Mouse (Mus musculus): ENCODE data around the gene Gmpr. TPM values are rescaled to one million over a fixed set of nuclear protein-coding genes. Genes with fewer than 3 reads are reported as not detected.

The Gmpr gene
- polyA plus RNA-seq, 1 experiment from 2014 or later, result 19.5 TPM

- Histone ChIP-seq H3K9me3 (ENCODE audit: control insufficient read depth, low read length) (no peaks in the 10 kb centered on the region), H3K4me1 (ENCODE audit: control insufficient read depth, insufficient read depth, low read length) (no peaks in the 10 kb centered on the region), H3K4me2 (no peak overlapping the region), H3K4me3 (ENCODE audit: low read depth, low read length) (no peak overlapping the region), H3K27ac (ENCODE audit: low read depth, low read length) (no peak overlapping the region), H3K9ac (ENCODE audit: low read length) (no peak overlapping the region), H3K27me3 (ENCODE audit: control insufficient read depth, insufficient read depth, low read length) (no peaks in the 10 kb centered on the region), H3K36me3 (ENCODE audit: control insufficient read depth, insufficient read depth, low read length) (no peaks in the 10 kb centered on the region)
- no peak for DNase-seq (ENCODE audit: low spot score, missing footprints)
- 80% methylated on average over 13 of the region's 13 CpGs for WGBS
- ATAC-seq (ENCODE audit: low FRiP score), result no peak
These were observed 38.7 kb downstream of the Gmpr start for GRCm38 (mm10) chr13:45545974-45546373.

- ATAC-seq (ENCODE audit: low FRiP score) (no peak), DNase-seq (ENCODE audit: low spot score, missing footprints) (peak; percentile 19)
These were observed 39.7 kb downstream of the Gmpr start for GRCm38 (mm10) chr13:45546946-45547345.

GRCm38 (mm10) chr13:45547549-45547948 lies 40.3 kb downstream of the Gmpr start:
- H3K4me1 ChIP-seq (ENCODE audit: control insufficient read depth, insufficient read depth, low read length), result no peaks in the 10 kb centered on the region
- H3K36me3 ChIP-seq (ENCODE audit: control insufficient read depth, insufficient read depth, low read length), result no peaks in the 10 kb centered on the region
- H3K4me3 ChIP-seq (ENCODE audit: low read depth, low read length), result no peak overlapping the region
- H3K27ac ChIP-seq (ENCODE audit: low read depth, low read length), result no peak overlapping the region
- DNase-seq (ENCODE audit: low spot score, missing footprints) (no peak), ATAC-seq (ENCODE audit: low FRiP score) (no peak)
- H3K27me3 ChIP-seq (ENCODE audit: control insufficient read depth, insufficient read depth, low read length), result no peaks in the 10 kb centered on the region
- no peak overlapping the region for H3K4me2 ChIP-seq
- 86% methylated on average over 5 of the region's 5 CpGs for WGBS
- H3K9ac ChIP-seq (ENCODE audit: low read length), result no peak overlapping the region
- no peaks in the 10 kb centered on the region for H3K9me3 ChIP-seq (ENCODE audit: control insufficient read depth, low read length)

More at GRCm38 (mm10) chr13:45546946-45547345, 39.7 kb downstream of the Gmpr start:
- Histone ChIP-seq H3K4me2 (no peak overlapping the region), H3K9ac (ENCODE audit: low read length) (no peak overlapping the region), H3K27me3 (ENCODE audit: control insufficient read depth, insufficient read depth, low read length) (no peaks in the 10 kb centered on the region), H3K4me1 (ENCODE audit: control insufficient read depth, insufficient read depth, low read length) (no peaks in the 10 kb centered on the region), H3K9me3 (ENCODE audit: control insufficient read depth, low read length) (no peaks in the 10 kb centered on the region), H3K4me3 (ENCODE audit: low read depth, low read length) (no peak overlapping the region), H3K27ac (ENCODE audit: low read depth, low read length) (no peak overlapping the region), H3K36me3 (ENCODE audit: control insufficient read depth, insufficient read depth, low read length) (no peaks in the 10 kb centered on the region)
- 77% methylated on average over 4 of the region's 4 CpGs for WGBS

- no peaks in the 10 kb centered on the region for H3K4me1 ChIP-seq (ENCODE audit: control insufficient read depth, insufficient read depth, low read length)
- no peaks in the 10 kb centered on the region for H3K36me3 ChIP-seq (ENCODE audit: control insufficient read depth, insufficient read depth, low read length)
- ATAC-seq (ENCODE audit: low FRiP score) (no peak), DNase-seq (ENCODE audit: low spot score, missing footprints) (no peak)
- no peaks in the 10 kb centered on the region for H3K9me3 ChIP-seq (ENCODE audit: control insufficient read depth, low read length)
- no peak overlapping the region for H3K4me3 ChIP-seq (ENCODE audit: low read depth, low read length)
- 77% methylated on average over 7 of the region's 7 CpGs for WGBS
- H3K27ac ChIP-seq (ENCODE audit: low read depth, low read length), result no peak overlapping the region
- no peak overlapping the region for H3K9ac ChIP-seq (ENCODE audit: low read length)
- H3K27me3 ChIP-seq (ENCODE audit: control insufficient read depth, insufficient read depth, low read length), result no peaks in the 10 kb centered on the region
- H3K4me2 ChIP-seq, result no peak overlapping the region
These were observed 46.4 kb downstream of the Gmpr start for GRCm38 (mm10) chr13:45553674-45554073.

GRCm38 (mm10) chr13:45558367-45558766 lies 51.1 kb downstream of the Gmpr start:
- Histone ChIP-seq H3K4me2 (no peak overlapping the region), H3K36me3 (ENCODE audit: control insufficient read depth, insufficient read depth, low read length) (no peaks in the 10 kb centered on the region), H3K9me3 (ENCODE audit: control insufficient read depth, low read length) (no peaks in the 10 kb centered on the region), H3K9ac (ENCODE audit: low read length) (no peak overlapping the region), H3K4me1 (ENCODE audit: control insufficient read depth, insufficient read depth, low read length) (no peaks in the 10 kb centered on the region), H3K27ac (ENCODE audit: low read depth, low read length) (no peak overlapping the region), H3K4me3 (ENCODE audit: low read depth, low read length) (no peak overlapping the region), H3K27me3 (ENCODE audit: control insufficient read depth, insufficient read depth, low read length) (no peaks in the 10 kb centered on the region)
- ATAC-seq (ENCODE audit: low FRiP score) (no peak), DNase-seq (ENCODE audit: low spot score, missing footprints) (no peak)
- 63% methylated on average over 4 of the region's 4 CpGs for WGBS

GRCm38 (mm10) chr13:45559258-45559657 lies 52.0 kb downstream of the Gmpr start:
- no peaks in the 10 kb centered on the region for H3K36me3 ChIP-seq (ENCODE audit: control insufficient read depth, insufficient read depth, low read length)
- H3K9ac ChIP-seq (ENCODE audit: low read length), result no peak overlapping the region
- no peaks in the 10 kb centered on the region for H3K27me3 ChIP-seq (ENCODE audit: control insufficient read depth, insufficient read depth, low read length)
- no peaks in the 10 kb centered on the region for H3K4me1 ChIP-seq (ENCODE audit: control insufficient read depth, insufficient read depth, low read length)
- ATAC-seq (ENCODE audit: low FRiP score) (no peak), DNase-seq (ENCODE audit: low spot score, missing footprints) (peak; percentile 64)
- 92% methylated on average over 3 of the region's 3 CpGs for WGBS
- H3K4me2 ChIP-seq, result no peak overlapping the region
- no peak overlapping the region for H3K4me3 ChIP-seq (ENCODE audit: low read depth, low read length)
- H3K27ac ChIP-seq (ENCODE audit: low read depth, low read length), result no peak overlapping the region
- no peaks in the 10 kb centered on the region for H3K9me3 ChIP-seq (ENCODE audit: control insufficient read depth, low read length)

GRCm38 (mm10) chr13:45560543-45560942 lies 53.3 kb downstream of the Gmpr start:
- Histone ChIP-seq H3K4me1 (ENCODE audit: control insufficient read depth, insufficient read depth, low read length) (no peaks in the 10 kb centered on the region), H3K27me3 (ENCODE audit: control insufficient read depth, insufficient read depth, low read length) (no peaks in the 10 kb centered on the region), H3K4me2 (no peak overlapping the region), H3K4me3 (ENCODE audit: low read depth, low read length) (no peak overlapping the region), H3K9me3 (ENCODE audit: control insufficient read depth, low read length) (no peaks in the 10 kb centered on the region), H3K9ac (ENCODE audit: low read length) (no peak overlapping the region), H3K36me3 (ENCODE audit: control insufficient read depth, insufficient read depth, low read length) (no peaks in the 10 kb centered on the region), H3K27ac (ENCODE audit: low read depth, low read length) (no peak overlapping the region)
- WGBS, result 75% methylated on average over 7 of the region's 7 CpGs
- ATAC-seq (ENCODE audit: low FRiP score) (no peak), DNase-seq (ENCODE audit: low spot score, missing footprints) (peak; percentile 87)

GRCm38 (mm10) chr13:45562011-45562410 lies 54.8 kb downstream of the Gmpr start:
- Histone ChIP-seq H3K27me3 (ENCODE audit: control insufficient read depth, insufficient read depth, low read length) (no peaks in the 10 kb centered on the region), H3K9ac (ENCODE audit: low read length) (no peak overlapping the region), H3K4me1 (ENCODE audit: control insufficient read depth, insufficient read depth, low read length) (no peaks in the 10 kb centered on the region), H3K4me3 (ENCODE audit: low read depth, low read length) (no peak overlapping the region), H3K4me2 (no peak overlapping the region), H3K9me3 (ENCODE audit: control insufficient read depth, low read length) (no peaks in the 10 kb centered on the region), H3K27ac (ENCODE audit: low read depth, low read length) (no peak overlapping the region), H3K36me3 (ENCODE audit: control insufficient read depth, insufficient read depth, low read length) (no peaks in the 10 kb centered on the region)
- 83% methylated on average over 9 of the region's 9 CpGs for WGBS
- ATAC-seq (ENCODE audit: low FRiP score) (no peak), DNase-seq (ENCODE audit: low spot score, missing footprints) (no peak)

GRCm38 (mm10) chr13:45564946-45565345 lies 57.7 kb downstream of the Gmpr start:
- Histone ChIP-seq H3K36me3 (ENCODE audit: control insufficient read depth, insufficient read depth, low read length) (no peaks in the 10 kb centered on the region), H3K9ac (ENCODE audit: low read length) (no peak overlapping the region), H3K4me3 (ENCODE audit: low read depth, low read length) (no peak overlapping the region), H3K9me3 (ENCODE audit: control insufficient read depth, low read length) (no peaks in the 10 kb centered on the region), H3K27ac (ENCODE audit: low read depth, low read length) (no peak overlapping the region), H3K27me3 (ENCODE audit: control insufficient read depth, insufficient read depth, low read length) (no peaks in the 10 kb centered on the region), H3K4me2 (no peak overlapping the region), H3K4me1 (ENCODE audit: control insufficient read depth, insufficient read depth, low read length) (no peaks in the 10 kb centered on the region)
- 74% methylated on average over 4 of the region's 4 CpGs for WGBS
- ATAC-seq (ENCODE audit: low FRiP score), result no peak
- DNase-seq (ENCODE audit: low spot score, missing footprints), result no peak

GRCm38 (mm10) chr13:45569932-45570331 lies 62.7 kb downstream of the Gmpr start:
- 80% methylated on average over 7 of the region's 7 CpGs for WGBS
- no peak for ATAC-seq (ENCODE audit: low FRiP score)
- H3K27ac ChIP-seq (ENCODE audit: low read depth, low read length), result no peak overlapping the region
- no peaks in the 10 kb centered on the region for H3K4me1 ChIP-seq (ENCODE audit: control insufficient read depth, insufficient read depth, low read length)
- no peaks in the 10 kb centered on the region for H3K36me3 ChIP-seq (ENCODE audit: control insufficient read depth, insufficient read depth, low read length)
- no peaks in the 10 kb centered on the region for H3K27me3 ChIP-seq (ENCODE audit: control insufficient read depth, insufficient read depth, low read length)
- no peak for DNase-seq (ENCODE audit: low spot score, missing footprints)
- H3K9ac ChIP-seq (ENCODE audit: low read length), result no peak overlapping the region
- H3K4me2 ChIP-seq, result no peak overlapping the region
- H3K4me3 ChIP-seq (ENCODE audit: low read depth, low read length), result no peak overlapping the region
- no peaks in the 10 kb centered on the region for H3K9me3 ChIP-seq (ENCODE audit: control insufficient read depth, low read length)
